Mouse (Mus musculus) cerebellum, adult 8-10 months (tissue): ENCODE results near the gene Ppp2r5e.
A peak's percentile ranks its signal among the peaks of the same experiment; 100 is the strongest.

Experiments
- DNase-seq: peaks from one replicate; pipeline ENCODE4 v3.0.0; 2022

Gene Ppp2r5e

GRCm38 (mm10) chr12:75572271-75572670, 23.8 kb downstream of the Ppp2r5e start:
- DNase-seq: no peak

GRCm38 (mm10) chr12:75570138-75570537, 25.9 kb downstream of the Ppp2r5e start:
- DNase-seq: no peak

- no peak for DNase-seq
Measured at GRCm38 (mm10) chr12:75567745-75568144, 28.3 kb downstream of the Ppp2r5e start.

GRCm38 (mm10) chr12:75565756-75566155, 30.3 kb downstream of the Ppp2r5e start:
- no peak for DNase-seq

GRCm38 (mm10) chr12:75564498-75564897, 31.5 kb downstream of the Ppp2r5e start:
- DNase-seq: no peak

GRCm38 (mm10) chr12:75562996-75563618, 32.9 kb downstream of the Ppp2r5e start:
- no peak for DNase-seq

- no peak for DNase-seq
Measured at GRCm38 (mm10) chr12:75560681-75561387, 35.2 kb downstream of the Ppp2r5e start.

GRCm38 (mm10) chr12:75559196-75559595, 36.8 kb downstream of the Ppp2r5e start:
- no peak for DNase-seq

- DNase-seq: peak; percentile 93
Measured at GRCm38 (mm10) chr12:75557813-75558212, 38.2 kb downstream of the Ppp2r5e start.

- no peak for DNase-seq
Measured at GRCm38 (mm10) chr12:75555032-75555431, 41.0 kb downstream of the Ppp2r5e start.

GRCm38 (mm10) chr12:75552296-75552695, 43.7 kb downstream of the Ppp2r5e start:
- DNase-seq: no peak

- no peak for DNase-seq
Measured at GRCm38 (mm10) chr12:75551671-75552070, 44.4 kb downstream of the Ppp2r5e start.

- DNase-seq: peak; percentile 42
Measured at GRCm38 (mm10) chr12:75548999-75549398, 47.0 kb downstream of the Ppp2r5e start.

GRCm38 (mm10) chr12:75547174-75547573, 48.9 kb downstream of the Ppp2r5e start:
- DNase-seq: no peak

GRCm38 (mm10) chr12:75546241-75546640, 49.8 kb downstream of the Ppp2r5e start:
- DNase-seq: no peak

- DNase-seq: no peak
Measured at GRCm38 (mm10) chr12:75545431-75545925, 50.6 kb downstream of the Ppp2r5e start.

- DNase-seq: no peak
Measured at GRCm38 (mm10) chr12:75544666-75545065, 51.4 kb downstream of the Ppp2r5e start.

GRCm38 (mm10) chr12:75544259-75544658, 51.8 kb downstream of the Ppp2r5e start:
- no peak for DNase-seq

GRCm38 (mm10) chr12:75543346-75543745, 52.7 kb downstream of the Ppp2r5e start:
- no peak for DNase-seq

GRCm38 (mm10) chr12:75540621-75541171, 55.3 kb downstream of the Ppp2r5e start:
- DNase-seq: no peak

GRCm38 (mm10) chr12:75539228-75539627, 56.8 kb downstream of the Ppp2r5e start:
- DNase-seq: no peak

- no peak for DNase-seq
Measured at GRCm38 (mm10) chr12:75537673-75538423, 58.2 kb downstream of the Ppp2r5e start.

GRCm38 (mm10) chr12:75537019-75537672, 58.9 kb downstream of the Ppp2r5e start:
- DNase-seq: no peak
